Comparison of ENCODE assay signal across 8 mouse cellular contexts in genomic region chr17:40879924-40880691, GRCm38 (mm10). TPM values are rescaled to one million over a fixed set of nuclear protein-coding genes. Genes with fewer than 3 reads are reported as not detected.
DNase-seq lines count a peak whose midpoint lies in the region; ATAC-seq and TF ChIP-seq lines count a peak whose summit lies in the region.

Gene 9130008F23Rik (minus strand): TSS chr17:40880559.

- peaks cover 9% of the 10 kb centered on the region for H3K36me3 ChIP-seq in C2C12 (ENCODE audit: control insufficient read depth, insufficient read depth)
- H3K36me3 ChIP-seq in embryonic facial prominence, embryonic 13.5 days: no peaks in the 10 kb centered on the region
- H3K36me3 ChIP-seq in heart, embryonic 11.5 days (ENCODE audit: control insufficient read depth, insufficient read depth, low read length): no peaks in the 10 kb centered on the region

- under 1% methylated on average over 40 of the region's 40 CpGs for WGBS in embryonic facial prominence, embryonic 13.5 days
- WGBS in heart, embryonic 11.5 days (ENCODE audit: insufficient replicate concordance): under 1% methylated on average over 40 of the region's 40 CpGs

- H3K27me3 ChIP-seq in C2C12 (ENCODE audit: control insufficient read depth, insufficient read depth, insufficient read length): no peaks in the 10 kb centered on the region
- no peaks in the 10 kb centered on the region for H3K27me3 ChIP-seq in embryonic facial prominence, embryonic 13.5 days
- no peaks in the 10 kb centered on the region for H3K27me3 ChIP-seq in heart, embryonic 11.5 days (ENCODE audit: control insufficient read depth, insufficient read depth, low read length)

- peak; percentile 68; the same call in 1 of the 2 replicates for ATAC-seq in embryonic facial prominence, embryonic 13.5 days (ENCODE audit: insufficient number of reproducible peaks, insufficient read depth, low FRiP score, low TSS enrichment, low read depth)
- peak; percentile 87 for ATAC-seq in heart, embryonic 11.5 days (replicated peaks; ENCODE audit: insufficient number of reproducible peaks, low FRiP score, low TSS enrichment)

- H3K27ac ChIP-seq in embryonic facial prominence, embryonic 13.5 days: no peak within 1 kb of the TSS
- H3K27ac ChIP-seq in heart, embryonic 11.5 days (ENCODE audit: low read depth, low read length): peak within 1 kb of the TSS; percentile 83

- peak within 1 kb of the TSS; percentile 95 for H3ac ChIP-seq in C2C12 (ENCODE audit: control insufficient read depth, insufficient read length, low read depth)

- H3K9me3 ChIP-seq in embryonic facial prominence, embryonic 13.5 days: no peaks in the 10 kb centered on the region
- no peaks in the 10 kb centered on the region for H3K9me3 ChIP-seq in heart, embryonic 11.5 days (replicated peaks; ENCODE audit: control insufficient read depth, low read length)

- H3K4me3 ChIP-seq in C2C12 (ENCODE audit: insufficient read depth, poor library complexity, severe bottlenecking): peak within 1 kb of the TSS; percentile 51
- peak within 1 kb of the TSS; percentile 65 for H3K4me3 ChIP-seq in embryonic facial prominence, embryonic 13.5 days
- H3K4me3 ChIP-seq in heart, embryonic 11.5 days (ENCODE audit: low read depth, low read length): peak within 1 kb of the TSS; percentile 64

- H3K9ac ChIP-seq in embryonic facial prominence, embryonic 13.5 days: peak within 1 kb of the TSS; percentile 77
- peak within 1 kb of the TSS; percentile 86 for H3K9ac ChIP-seq in heart, embryonic 11.5 days (ENCODE audit: low read depth, low read length)

- peak within 1 kb of the TSS; percentile 89 for H3K4me2 ChIP-seq in embryonic facial prominence, embryonic 13.5 days
- H3K4me2 ChIP-seq in heart, embryonic 11.5 days: peak within 1 kb of the TSS; percentile 79

- DNase-seq in R1 (ENCODE audit: low read depth, low spot score): peak; percentile 47
- peak; percentile 44 for DNase-seq in kidney, adult 9 months
- peak; percentile 69 for DNase-seq in lung, postnatal 10 days
- peak; percentile 16 for DNase-seq in ovary, postnatal 14 days (ENCODE audit: low spot score)
- DNase-seq in thymus, adult 18-20 months: no peak

- TF ChIP-seq CTCF in C2C12 (IDR thresholded peaks at IDR 0.05; ENCODE audit: control insufficient read depth, insufficient read depth, insufficient read length): no peak

- H3K4me1 ChIP-seq in embryonic facial prominence, embryonic 13.5 days: peaks cover 15% of the 10 kb centered on the region
- H3K4me1 ChIP-seq in heart, embryonic 11.5 days (ENCODE audit: control insufficient read depth, insufficient read depth, low read length): peaks cover 7% of the 10 kb centered on the region

- peaks cover 47% of the 10 kb centered on the region for H3K79me2 ChIP-seq in C2C12 (ENCODE audit: control insufficient read depth, insufficient read depth)

- peaks cover 31% of the 10 kb centered on the region for H3K79me3 ChIP-seq in C2C12 (ENCODE audit: low read depth)

TF ChIP-seq in C2C12, 6 proteins besides CTCF, POLR2A, EP300 and RAD21:
- TF ChIP-seq MAX (IDR thresholded peaks at IDR 0.05) (peak; percentile 37), MYOD1 (IDR thresholded peaks at IDR 0.05; ENCODE audit: control insufficient read depth, insufficient read length, low read depth) (no peak)

RNA-seq across cellular contexts. Expression of gene 9130008F23Rik, which starts in this region (rescaled TPM):
- polyA plus RNA-seq in C2C12 (2012; fragmentation: generic; extraction: Trizol): 2.2 TPM
- 1.8 and 2.0 TPM in 2 replicates for polyA plus RNA-seq in embryonic facial prominence, embryonic 13.5 days (2015; fragmentation: Nextera tagmentation; extraction: Ambion mirVana)
- polyA plus RNA-seq in heart, embryonic 11.5 days (2014; fragmentation: Nextera tagmentation; extraction: Ambion mirVana): 3.1 and 3.7 TPM in 2 replicates

Comparison
In these comparisons a context has a peak if more than half of its experiments do, and no peak if none do; other contexts are left out.
1. DNase-seq: peak in R1 (single experiment), kidney, adult 9 months (single experiment), lung, postnatal 10 days (single experiment) and ovary, postnatal 14 days (single experiment); none in thymus, adult 18-20 months (0 of 2).
2. Peak in every context shown above with its lines, with median percentiles within 50 percentile points of each other: H3K4me3 ChIP-seq.